Mouse (Mus musculus): ENCODE data around the gene Foxp1.

Gene Foxp1

GRCm38 (mm10) chr6:99383846-99384472 lies 138.6 kb downstream of the Foxp1 start:
- DNase-seq = no peak

- no peak for DNase-seq
Observed at GRCm38 (mm10) chr6:99380146-99380545, 142.4 kb downstream of the Foxp1 start.

GRCm38 (mm10) chr6:99378997-99379710 lies 143.4 kb downstream of the Foxp1 start:
- DNase-seq = no peak

- peak; percentile 25 for DNase-seq
Observed at GRCm38 (mm10) chr6:99377716-99378115, 144.8 kb downstream of the Foxp1 start.

GRCm38 (mm10) chr6:99377131-99377530 lies 145.4 kb downstream of the Foxp1 start:
- DNase-seq = peak; percentile 13

GRCm38 (mm10) chr6:99376721-99377120 lies 145.8 kb downstream of the Foxp1 start:
- DNase-seq = no peak

- DNase-seq = no peak
Observed at GRCm38 (mm10) chr6:99375865-99376264, 146.7 kb downstream of the Foxp1 start.

- no peak for DNase-seq
Observed at GRCm38 (mm10) chr6:99375376-99375775, 147.1 kb downstream of the Foxp1 start.

- DNase-seq = no peak
Observed at GRCm38 (mm10) chr6:99374448-99375271, 147.9 kb downstream of the Foxp1 start.

- DNase-seq = no peak
Observed at GRCm38 (mm10) chr6:99372427-99372826, 150.1 kb downstream of the Foxp1 start.

GRCm38 (mm10) chr6:99372016-99372415 lies 150.5 kb downstream of the Foxp1 start:
- DNase-seq = no peak

- DNase-seq = no peak
Observed at GRCm38 (mm10) chr6:99369931-99370330, 152.6 kb downstream of the Foxp1 start.

GRCm38 (mm10) chr6:99369156-99369555 lies 153.4 kb downstream of the Foxp1 start:
- DNase-seq = no peak

- DNase-seq = no peak
Observed at GRCm38 (mm10) chr6:99368118-99368753, 154.3 kb downstream of the Foxp1 start.

GRCm38 (mm10) chr6:99364545-99364944 lies 158.0 kb downstream of the Foxp1 start:
- no peak for DNase-seq

- DNase-seq = no peak
Observed at GRCm38 (mm10) chr6:99360581-99360980, 161.9 kb downstream of the Foxp1 start.

GRCm38 (mm10) chr6:99359765-99360499 lies 162.6 kb downstream of the Foxp1 start:
- no peak for DNase-seq

- DNase-seq = no peak
Observed at GRCm38 (mm10) chr6:99359036-99359698, 163.4 kb downstream of the Foxp1 start.

GRCm38 (mm10) chr6:99357931-99358330 lies 164.6 kb downstream of the Foxp1 start:
- DNase-seq = no peak

- DNase-seq = no peak
Observed at GRCm38 (mm10) chr6:99354338-99354737, 168.2 kb downstream of the Foxp1 start.

GRCm38 (mm10) chr6:99353441-99353840 lies 169.1 kb downstream of the Foxp1 start:
- no peak for DNase-seq

- no peak for DNase-seq
Observed at GRCm38 (mm10) chr6:99350566-99350965, 172.0 kb downstream of the Foxp1 start.
